ENCODE assay signal across 19 mouse cellular contexts in the genomic region with DNA sequence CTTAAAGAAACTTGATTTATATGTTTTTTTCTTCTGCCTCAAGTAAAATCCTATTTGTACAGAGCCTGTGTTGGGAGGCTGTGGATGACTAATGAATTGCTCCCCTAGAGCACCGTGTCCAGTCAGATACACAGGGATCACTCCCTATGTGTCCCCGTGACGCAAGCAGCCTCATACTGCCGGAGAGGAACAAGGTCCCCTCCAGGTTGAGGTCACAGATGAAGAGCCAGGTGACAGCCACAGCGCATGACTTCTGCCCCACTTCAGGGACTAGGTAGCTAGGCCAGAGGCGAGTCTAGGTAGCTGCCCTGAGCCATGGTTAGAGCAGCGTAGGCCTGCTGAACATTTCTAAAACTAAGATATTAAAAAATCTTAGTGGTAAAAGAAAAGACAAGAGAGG.
"Had no signal": no experiment of that assay in that cellular context is flagged by ENCODE, and none has a peak within 500 bp of the region (broad histone marks: within the 10 kb centered on the region; RNA-seq: fewer than 3 reads in every experiment).

No protein-coding gene starts in this region.

- H3K4me1 ChIP-seq: midbrain, embryonic 12.5 days had no signal

- H3K4me2 ChIP-seq: lung, embryonic 14.5 days; midbrain, embryonic 12.5 days; neural tube, embryonic 13.5 days; neural tube, embryonic 15.5 days had no signal

- DNase-seq: lung, adult 18-20 months; lung, embryonic 14.5 days; lung, postnatal 10 days; lung, postnatal 4 days; midbrain, embryonic 14.5 days; retina, postnatal 1 day; right cerebral cortex, adult 18-20 months; right cerebral cortex, postnatal 25 days; right cerebral cortex, postnatal 4 days; spleen, adult 18-20 months; thymus, adult 18-20 months; thymus, postnatal 14 days; thymus, postnatal 36 days had no signal

- H3K27ac ChIP-seq: liver, embryonic 14.5 days; midbrain, embryonic 12.5 days; neural tube, embryonic 13.5 days; neural tube, embryonic 15.5 days had no signal

- H3K27me3 ChIP-seq: midbrain, embryonic 12.5 days; neural tube, embryonic 13.5 days; neural tube, embryonic 15.5 days had no signal

- H3K4me3 ChIP-seq: midbrain, embryonic 12.5 days; myocyte; neural tube, embryonic 13.5 days; neural tube, embryonic 15.5 days had no signal

- H3K9ac ChIP-seq: liver, embryonic 14.5 days; lung, embryonic 14.5 days; midbrain, embryonic 12.5 days; neural tube, embryonic 13.5 days; neural tube, embryonic 15.5 days had no signal

- H3K9me3 ChIP-seq: midbrain, embryonic 12.5 days; neural tube, embryonic 13.5 days; neural tube, embryonic 15.5 days had no signal

- ATAC-seq: midbrain, embryonic 16.5 days had no signal
